Mouse (Mus musculus) MEL (cell line): ENCODE measurements around the gene Lag3.

Experiments used
- BHLHE40 ChIP-seq: IDR thresholded peaks from 2 replicates; pipeline ENCODE4 v1.6.1; 2012; ENCODE audit warnings: low read depth, mild to moderate bottlenecking, inconsistent platforms, low read length, improper control_type of control experiment, borderline replicate concordance
- CTCF ChIP-seq, 3 experiments: IDR thresholded peaks in 2 of 3; conservative IDR thresholded peaks in 1 of 3; 2 replicates each; pipeline ENCODE4 v1.5.1; 2011 to 2012; ENCODE audit warnings: low read length in 3 of 3, low read depth in 2 of 3, mild to moderate bottlenecking in 2 of 3, improper control_type of control experiment in 1 of 3, inconsistent platforms in 1 of 3, mixed read lengths in 1 of 3, moderate library complexity in 1 of 3; ENCODE audit not compliant: control insufficient read depth in 1 of 3, insufficient read depth in 1 of 3, poor library complexity in 1 of 3, severe bottlenecking in 1 of 3
- ETS1 ChIP-seq: IDR thresholded peaks from 2 replicates; pipeline ENCODE4 v1.6.1; 2012; ENCODE audit warnings: low read depth, mild to moderate bottlenecking, inconsistent platforms, low read length, improper control_type of control experiment, moderate library complexity
- HCFC1 ChIP-seq: IDR thresholded peaks from 2 replicates; pipeline ENCODE4 v1.6.1; 2012; ENCODE audit warnings: low read depth, mild to moderate bottlenecking, inconsistent platforms, low read length, improper control_type of control experiment, moderate library complexity
- MAZ ChIP-seq: IDR thresholded peaks from 2 replicates; pipeline ENCODE4 v1.6.1; 2012; ENCODE audit warnings: low read depth, mild to moderate bottlenecking, inconsistent platforms, low read length, improper control_type of control experiment
- MYC ChIP-seq: IDR thresholded peaks from 2 replicates; pipeline ENCODE4 v1.6.1; 2011; ENCODE audit warnings: low read depth, mild to moderate bottlenecking, low read length, improper control_type of control experiment, moderate library complexity
- POLR2A ChIP-seq, 2 experiments: IDR thresholded peaks; 2 replicates each; pipeline ENCODE4 v1.6.1; 2011 to 2012; ENCODE audit warnings: low read length in 2 of 2, mild to moderate bottlenecking in 2 of 2, control low read depth in 1 of 2, improper control_type of control experiment in 1 of 2, low read depth in 1 of 2, moderate library complexity in 1 of 2; ENCODE audit not compliant: control insufficient read depth in 1 of 2, insufficient read depth in 1 of 2, poor library complexity in 1 of 2
- SIN3A ChIP-seq: IDR thresholded peaks from 2 replicates; pipeline ENCODE4 v1.6.1; 2012; ENCODE audit warnings: low read length, improper control_type of control experiment, inconsistent platforms
- USF2 ChIP-seq, 2 experiments: IDR thresholded peaks; 2 replicates each; pipeline ENCODE4 v1.6.1; 2011 to 2012; ENCODE audit warnings: improper control_type of control experiment in 2 of 2, low read length in 2 of 2, borderline replicate concordance in 1 of 2, inconsistent platforms in 1 of 2, low read depth in 1 of 2, mild to moderate bottlenecking in 1 of 2; ENCODE audit not compliant: insufficient read depth in 1 of 2
- ZC3H11A ChIP-seq: IDR thresholded peaks from 2 replicates; pipeline ENCODE4 v1.6.1; 2012; ENCODE audit warnings: low read depth, mild to moderate bottlenecking, inconsistent platforms, low read length, improper control_type of control experiment
- ZMIZ1 ChIP-seq: IDR thresholded peaks from 2 replicates; pipeline ENCODE4 v1.6.1; 2012; ENCODE audit warnings: low read depth, mild to moderate bottlenecking, inconsistent platforms, low read length, improper control_type of control experiment, moderate library complexity

- TF ChIP-seq ZMIZ1 (no peak), ETS1 (no peak), SIN3A (no peak), HCFC1 (no peak), USF2 (IDR thresholded peaks at IDR 0.05; ENCODE audit: borderline replicate concordance in 1 of 2, insufficient read depth in 1 of 2, low read depth in 1 of 2, low read length in 2 of 2) (no peak), CTCF (IDR thresholded peaks at IDR 0.05 in 2 of 3, conservative IDR thresholded peaks at IDR 0.05 in 1 of 3; ENCODE audit: control insufficient read depth in 1 of 3, insufficient read depth in 1 of 3, low read depth in 2 of 3, low read length in 3 of 3, poor library complexity in 1 of 3, severe bottlenecking in 1 of 3) (no peak), ZC3H11A (no peak), BHLHE40 (no peak), MYC (no peak), POLR2A (IDR thresholded peaks at IDR 0.05; ENCODE audit: control insufficient read depth in 1 of 2, insufficient read depth in 1 of 2, low read depth in 1 of 2, low read length in 2 of 2, poor library complexity in 1 of 2) (no peak), MAZ (no peak)
Observed at GRCm38 (mm10) chr6:124854647-124855046, 56.9 kb downstream of the Lag3 start.
